Mouse (Mus musculus): ENCODE results near the gene Rnf224.

- TF ChIP-seq POLR2A (IDR thresholded peaks at IDR 0.05; ENCODE audit: borderline replicate concordance, extremely low read depth, insufficient read depth, insufficient read length, poor library complexity, severe bottlenecking) (no peak), CTCF (IDR thresholded peaks at IDR 0.05; ENCODE audit: borderline replicate concordance, extremely low read depth, insufficient read depth, insufficient read length) (no peak)
Observed at GRCm38 (mm10) chr2:25200631-25201030, 36.0 kb downstream of the Rnf224 start.

Measured in brain, embryonic 14.5 days (tissue).